Mouse (Mus musculus): ENCODE results near the gene Phtf2. TPM values are rescaled to one million over a fixed set of nuclear protein-coding genes. Genes with fewer than 3 reads are reported as not detected.
"Not testable (repeated sequence)": the region's sequence is repeated elsewhere in the genome, so short reads cannot be mapped to it uniquely, and the experiment has no call there.

The Phtf2 gene
- polyA plus RNA-seq, 1 experiment from 2014 or later, result 46.0 TPM

- H3K27me3 ChIP-seq (ENCODE audit: control insufficient read depth, insufficient read depth, low read length); H3K4me3 ChIP-seq (ENCODE audit: control insufficient read depth in 1 of 2, insufficient read depth in 1 of 2, low read depth in 1 of 2, low read length in 2 of 2); H3K9me3 ChIP-seq (ENCODE audit: control insufficient read depth, low read length); H3K27ac ChIP-seq (replicated peaks in 1 of 2; ENCODE audit: control insufficient read depth in 1 of 2, insufficient read depth in 1 of 2, low read depth in 2 of 2, low read length in 2 of 2); H3K4me1 ChIP-seq (ENCODE audit: control insufficient read depth in 2 of 2, insufficient read depth in 2 of 2, low read length in 2 of 2); ATAC-seq (ENCODE audit: insufficient number of reproducible peaks, insufficient read depth, low FRiP score, low read depth); H3K36me3 ChIP-seq (ENCODE audit: control insufficient read depth, insufficient read depth, low read length); H3K9ac ChIP-seq (ENCODE audit: low read length); H3K4me2 ChIP-seq (ENCODE audit: low read length): not testable (repeated sequence)
- 81% methylated on average over 6 of the region's 6 CpGs for WGBS
Measured at GRCm38 (mm10) chr5:20715980-20716379, 165.9 kb downstream of the Phtf2 start.

DNA sequence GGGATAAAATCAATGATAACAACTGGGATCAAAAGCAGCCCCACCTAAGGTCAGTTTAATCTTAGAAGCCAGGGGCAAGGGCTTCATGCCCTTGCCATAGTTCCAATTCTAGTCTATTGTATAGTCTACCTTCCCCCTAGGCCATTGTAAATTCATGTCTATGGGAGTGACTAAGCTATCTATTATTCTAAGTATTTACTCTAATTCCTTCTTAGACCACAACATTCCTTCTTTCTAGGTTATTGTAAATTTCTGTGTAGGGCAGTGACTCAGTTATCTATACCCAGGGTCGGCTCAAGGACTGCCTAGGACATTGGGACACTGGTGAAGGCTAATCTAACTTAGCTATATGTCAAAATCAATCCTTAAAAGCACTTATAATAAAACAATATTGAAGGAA, 167.3 kb downstream of the Phtf2 start:
- not testable (repeated sequence) for H3K9me3 ChIP-seq (ENCODE audit: control insufficient read depth, low read length); ATAC-seq (ENCODE audit: insufficient number of reproducible peaks, insufficient read depth, low FRiP score, low read depth); H3K4me3 ChIP-seq (ENCODE audit: control insufficient read depth in 1 of 2, insufficient read depth in 1 of 2, low read depth in 1 of 2, low read length in 2 of 2); H3K27ac ChIP-seq (replicated peaks in 1 of 2; ENCODE audit: control insufficient read depth in 1 of 2, insufficient read depth in 1 of 2, low read depth in 2 of 2, low read length in 2 of 2); H3K36me3 ChIP-seq (ENCODE audit: control insufficient read depth, insufficient read depth, low read length); H3K4me1 ChIP-seq (ENCODE audit: control insufficient read depth in 2 of 2, insufficient read depth in 2 of 2, low read length in 2 of 2); H3K4me2 ChIP-seq (ENCODE audit: low read length); H3K27me3 ChIP-seq (ENCODE audit: control insufficient read depth, insufficient read depth, low read length); H3K9ac ChIP-seq (ENCODE audit: low read length)
- WGBS, result 74% methylated on average over 1 of the region's 1 CpGs

- WGBS, result 71% methylated on average over 6 of the region's 6 CpGs
- not testable (repeated sequence) for H3K4me1 ChIP-seq (ENCODE audit: control insufficient read depth in 2 of 2, insufficient read depth in 2 of 2, low read length in 2 of 2); H3K4me2 ChIP-seq (ENCODE audit: low read length); H3K9ac ChIP-seq (ENCODE audit: low read length); H3K4me3 ChIP-seq (ENCODE audit: control insufficient read depth in 1 of 2, insufficient read depth in 1 of 2, low read depth in 1 of 2, low read length in 2 of 2); H3K27ac ChIP-seq (replicated peaks in 1 of 2; ENCODE audit: control insufficient read depth in 1 of 2, insufficient read depth in 1 of 2, low read depth in 2 of 2, low read length in 2 of 2); ATAC-seq (ENCODE audit: insufficient number of reproducible peaks, insufficient read depth, low FRiP score, low read depth); H3K9me3 ChIP-seq (ENCODE audit: control insufficient read depth, low read length); H3K27me3 ChIP-seq (ENCODE audit: control insufficient read depth, insufficient read depth, low read length); H3K36me3 ChIP-seq (ENCODE audit: control insufficient read depth, insufficient read depth, low read length)
Measured at GRCm38 (mm10) chr5:20710845-20711244, 171.1 kb downstream of the Phtf2 start.

Other genes with a start within 250 kb of the Phtf2 start
- 53.3 and 56.2 TPM in 2 replicates for gene Tmem60, start 67 bp upstream of the Phtf2 start, polyA plus RNA-seq (2014; fragmentation: Nextera tagmentation; extraction: Ambion mirVana)
- 7.9 and 9.5 TPM in 2 replicates for gene Rsbn1l, start 74.3 kb upstream of the Phtf2 start, polyA plus RNA-seq (2014; fragmentation: Nextera tagmentation; extraction: Ambion mirVana)
- 20.0 and 22.5 TPM in 2 replicates for gene Ptpn12, start 173.8 kb upstream of the Phtf2 start, polyA plus RNA-seq (2014; fragmentation: Nextera tagmentation; extraction: Ambion mirVana)

All from heart, embryonic 14.5 days (tissue).